Mouse (Mus musculus) spleen, adult 2 months (tissue): ENCODE results near the gene Cdh13. TPM values are rescaled to one million over a fixed set of nuclear protein-coding genes. Genes with fewer than 3 reads are reported as not detected.

Experiments
- DNase-seq, 2 experiments: peaks; one replicate each; pipeline versions ENCODE4 v3.0.0 to v3.0.0-alpha.2; 2012 to 2021; ENCODE audit warnings: low spot score in 2 of 2, low read depth in 1 of 2
- H3K27ac ChIP-seq: fragments of 200-500 bp; 2 replicates; pipeline ENCODE4 v1.5.1; 2012; ENCODE audit warnings: low read length, inconsistent platforms; ENCODE audit not compliant: insufficient read depth
- H3K27me3 ChIP-seq: fragments of 200-500 bp; 2 replicates; pipeline ENCODE4 v1.6.1; 2012; ENCODE audit warnings: mild to moderate bottlenecking, moderate library complexity, low read length, inconsistent platforms; ENCODE audit not compliant: control insufficient read depth, insufficient read depth
- H3K36me3 ChIP-seq: fragments of 200-500 bp; 2 replicates; pipeline ENCODE4 v1.6.1; 2012; ENCODE audit warnings: mild to moderate bottlenecking, low read length, inconsistent platforms; ENCODE audit not compliant: control insufficient read depth, insufficient read depth
- H3K4me1 ChIP-seq: fragments of 200-500 bp; 2 replicates; pipeline ENCODE4 v1.6.1; 2011; ENCODE audit warnings: inconsistent platforms; ENCODE audit not compliant: control insufficient read depth, insufficient read depth, insufficient read length
- H3K4me3 ChIP-seq: fragments of 200-500 bp; 2 replicates; pipeline ENCODE4 v1.5.1; 2011; ENCODE audit warnings: mild to moderate bottlenecking, inconsistent platforms; ENCODE audit not compliant: insufficient read depth, insufficient read length; ENCODE audit errors: extremely low read depth
- CTCF ChIP-seq: fragments of 200-500 bp; IDR thresholded peaks from 2 replicates; pipeline ENCODE4 v1.5.1; 2011; ENCODE audit warnings: mild to moderate bottlenecking, inconsistent platforms; ENCODE audit not compliant: insufficient read depth, insufficient read length, insufficient replicate concordance; ENCODE audit errors: extremely low read depth
- POLR2A ChIP-seq: fragments of 200-500 bp; IDR thresholded peaks from 2 replicates; pipeline ENCODE4 v1.6.1; 2011; ENCODE audit warnings: low read depth, low read length, inconsistent platforms
- WGBS: fragments of 180-500 bp; shearing (Covaris S2); methylation state at CpG from one replicate; pipeline ENCODE4 v1.1.7; 2018; 5-methylcytosine and 5-hydroxymethylcytosine counted together
- polyA plus RNA-seq: library from polyadenylated mRNA; depleted of rRNA; stranded (reverse); fragments of >200 nt; gene quantifications from 2 replicates; pipeline ENCODE4 v1.2.3, GENCODE M21; 2012

The Cdh13 gene
- polyA plus RNA-seq, 1 experiment, result 0.50 TPM

GRCm38 (mm10) chr8:118290266-118290665, 6.7 kb downstream of the Cdh13 start:
- Histone ChIP-seq H3K27ac (no peak overlapping the region), H3K27me3 (no peaks in the 10 kb centered on the region), H3K4me3 (no peak overlapping the region), H3K4me1 (no peaks in the 10 kb centered on the region), H3K36me3 (no peaks in the 10 kb centered on the region)
- no peak for DNase-seq
- 74% methylated on average over 6 of the region's 6 CpGs for WGBS
- no peak for TF ChIP-seq POLR2A
- TF ChIP-seq CTCF, result no peak

- H3K36me3 ChIP-seq, result no peaks in the 10 kb centered on the region
- no peak overlapping the region for H3K4me3 ChIP-seq
- TF ChIP-seq POLR2A (no peak), CTCF (no peak)
- DNase-seq, result no peak
- no peak overlapping the region for H3K27ac ChIP-seq
- no peaks in the 10 kb centered on the region for H3K27me3 ChIP-seq
- H3K4me1 ChIP-seq, result no peaks in the 10 kb centered on the region
- 97% methylated on average over 5 of the region's 5 CpGs for WGBS
These were observed 12.9 kb downstream of the Cdh13 start for GRCm38 (mm10) chr8:118296477-118296876.

DNA sequence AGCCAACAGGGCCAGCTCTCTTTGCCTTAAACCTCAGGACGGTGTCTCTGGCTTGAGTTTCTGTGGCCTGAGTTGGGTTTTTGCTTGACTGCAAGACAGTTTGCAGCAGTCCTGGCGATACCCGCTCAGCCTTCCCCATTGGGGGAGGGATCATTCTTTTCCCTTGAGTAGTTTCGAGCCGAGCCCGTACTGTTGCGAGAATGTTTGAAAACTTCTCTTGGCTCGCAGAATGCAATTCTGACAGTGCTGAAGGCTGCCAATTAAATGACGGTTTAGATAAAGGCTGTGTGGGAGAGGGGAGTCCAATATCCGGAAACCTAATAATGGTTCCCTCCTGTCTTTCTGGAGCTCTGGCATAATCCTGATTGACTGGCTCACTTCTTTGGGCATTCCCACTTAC, 23.4 kb downstream of the Cdh13 start:
- TF ChIP-seq POLR2A (no peak), CTCF (no peak)
- WGBS, result 89% methylated on average over 10 of the region's 10 CpGs
- H3K4me3 ChIP-seq, result no peak overlapping the region
- H3K4me1 ChIP-seq, result no peaks in the 10 kb centered on the region
- no peak for DNase-seq
- H3K27me3 ChIP-seq, result no peaks in the 10 kb centered on the region
- H3K27ac ChIP-seq, result no peak overlapping the region
- no peaks in the 10 kb centered on the region for H3K36me3 ChIP-seq

- Histone ChIP-seq H3K27ac (no peak overlapping the region), H3K36me3 (no peaks in the 10 kb centered on the region), H3K27me3 (no peaks in the 10 kb centered on the region), H3K4me1 (no peaks in the 10 kb centered on the region), H3K4me3 (no peak overlapping the region)
- 76% methylated on average over 3 of the region's 3 CpGs for WGBS
- no peak for TF ChIP-seq POLR2A
- no peak for DNase-seq
These were observed 25.6 kb downstream of the Cdh13 start for GRCm38 (mm10) chr8:118309106-118309505.

DNA sequence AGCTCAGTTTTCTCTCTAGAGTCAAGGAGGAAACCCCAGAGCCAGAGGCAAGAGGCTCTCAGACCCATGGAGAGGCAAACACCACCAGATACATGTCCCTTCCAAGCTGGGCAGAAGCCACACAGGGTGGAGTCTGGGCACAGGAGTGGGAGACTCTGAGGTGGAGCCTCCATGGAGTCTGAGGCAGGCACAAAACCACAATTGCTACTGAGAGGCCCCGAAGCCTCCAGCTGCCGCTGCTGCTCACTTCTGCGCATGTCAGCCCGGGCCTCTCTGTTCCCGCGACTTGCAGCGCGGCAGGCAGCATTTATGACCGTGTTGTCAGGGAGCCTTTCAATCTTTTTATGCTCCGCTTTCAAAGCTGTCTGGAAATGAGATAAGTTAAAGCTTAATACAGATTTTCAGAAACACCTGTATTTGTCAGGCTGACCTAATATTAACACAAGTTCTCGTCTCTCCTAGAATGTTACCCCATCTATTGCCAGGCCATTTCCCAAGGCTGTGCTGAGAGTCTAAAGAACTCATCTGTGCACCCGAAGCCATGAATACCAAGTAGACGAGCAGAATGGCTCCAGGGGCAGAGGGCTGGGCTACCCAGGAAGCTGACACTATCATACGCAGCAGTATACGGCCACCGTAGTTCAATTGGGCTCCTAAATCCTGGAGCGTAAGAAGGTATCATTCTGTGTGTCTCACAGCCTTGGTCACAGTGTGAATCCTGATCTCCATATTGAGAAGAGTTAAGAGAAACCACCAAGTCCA, 30.1 kb downstream of the Cdh13 start:
- no peak overlapping the region for H3K27ac ChIP-seq
- no peaks in the 10 kb centered on the region for H3K36me3 ChIP-seq
- TF ChIP-seq CTCF, result no peak
- no peak for TF ChIP-seq POLR2A
- H3K4me1 ChIP-seq, result no peaks in the 10 kb centered on the region
- no peak for DNase-seq
- no peak overlapping the region for H3K4me3 ChIP-seq
- 82% methylated on average over 17 of the region's 17 CpGs for WGBS
- H3K27me3 ChIP-seq, result no peaks in the 10 kb centered on the region

GRCm38 (mm10) chr8:118314188-118314563, 30.6 kb downstream of the Cdh13 start:
- no peak for DNase-seq
- no peaks in the 10 kb centered on the region for H3K27me3 ChIP-seq
- H3K4me3 ChIP-seq, result no peak overlapping the region
- H3K36me3 ChIP-seq, result no peaks in the 10 kb centered on the region
- H3K27ac ChIP-seq, result no peak overlapping the region
- TF ChIP-seq CTCF (no peak), POLR2A (no peak)
- H3K4me1 ChIP-seq, result no peaks in the 10 kb centered on the region
- WGBS, result 87% methylated on average over 6 of the region's 6 CpGs

DNA sequence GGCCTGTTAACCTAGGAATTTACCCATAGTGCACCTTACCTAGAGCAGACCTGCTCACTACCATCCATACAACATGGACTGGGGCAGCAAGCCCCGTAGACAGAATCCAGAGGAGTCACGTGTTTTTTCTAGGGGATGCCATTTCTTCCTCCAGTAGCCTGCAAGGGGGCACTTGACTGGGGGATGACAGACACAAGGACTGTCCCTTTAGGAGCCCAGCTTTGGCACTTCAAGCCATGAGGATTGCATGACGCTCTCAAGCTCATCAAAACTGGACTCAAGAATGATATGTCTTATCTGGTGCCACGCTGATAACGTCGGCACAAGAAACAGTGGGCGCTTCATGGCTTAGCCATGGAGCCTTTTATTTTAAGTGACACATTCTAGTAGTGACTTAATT, 31.4 kb downstream of the Cdh13 start:
- H3K27ac ChIP-seq, result no peak overlapping the region
- H3K27me3 ChIP-seq, result no peaks in the 10 kb centered on the region
- no peak for DNase-seq
- H3K4me3 ChIP-seq, result no peak overlapping the region
- no peaks in the 10 kb centered on the region for H3K4me1 ChIP-seq
- 92% methylated on average over 7 of the region's 7 CpGs for WGBS
- no peak for TF ChIP-seq POLR2A
- no peak for TF ChIP-seq CTCF
- H3K36me3 ChIP-seq, result no peaks in the 10 kb centered on the region
